14 mouse cellular contexts compared by ENCODE assay signal in the genomic region with DNA sequence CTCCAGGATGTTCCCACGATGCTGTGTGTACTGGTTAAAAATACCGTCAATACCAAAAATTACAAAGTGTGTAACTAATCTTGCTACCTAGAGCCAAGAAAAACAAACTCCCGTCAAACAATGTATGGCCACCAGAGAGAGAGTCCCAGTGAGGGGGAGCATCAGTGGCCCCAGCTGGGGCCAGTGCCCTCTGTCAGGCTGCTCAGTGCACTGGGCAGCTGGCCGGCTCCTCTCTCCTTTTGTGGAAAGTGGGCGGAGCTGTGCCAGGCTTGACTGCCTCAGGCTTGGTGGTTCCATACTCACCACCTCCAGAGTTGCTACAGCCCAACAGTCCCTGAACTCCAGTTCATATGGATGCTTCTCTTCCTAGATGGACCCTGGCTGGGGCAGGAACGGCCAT. TPM values are rescaled to one million over a fixed set of nuclear protein-coding genes. Genes with fewer than 3 reads are reported as not detected.
DNase-seq lines count a peak whose midpoint lies in the region; ATAC-seq and TF ChIP-seq lines count a peak whose summit lies in the region.
"Had no signal": no experiment of that assay in that cellular context is flagged by ENCODE, and none has a peak within 500 bp of the region (broad histone marks: within the 10 kb centered on the region; RNA-seq: fewer than 3 reads in every experiment).

No protein-coding gene starts in this region.

- no peak for TF ChIP-seq POLR2A in lung, adult 2 months (IDR thresholded peaks at IDR 0.05; ENCODE audit: borderline replicate concordance, extremely low read depth, low read depth, low read length)

- H3K4me1 ChIP-seq in embryonic facial prominence, embryonic 14.5 days (ENCODE audit: control insufficient read depth, insufficient read depth, low read length), result peaks cover 16% of the 10 kb centered on the region
- peaks cover 28% of the 10 kb centered on the region for H3K4me1 ChIP-seq in embryonic facial prominence, embryonic 10.5 days
- H3K4me1 ChIP-seq in lung, adult 2 months (ENCODE audit: control insufficient read depth, insufficient read depth, low read length), result no peaks in the 10 kb centered on the region; the same call in 1 of the 2 replicates

- no peak overlapping the region for H3K4me3 ChIP-seq in embryonic facial prominence, embryonic 14.5 days (ENCODE audit: low read depth, low read length)
- no peak overlapping the region for H3K4me3 ChIP-seq in embryonic facial prominence, embryonic 10.5 days
- no peak overlapping the region for H3K4me3 ChIP-seq in lung, adult 2 months (replicated peaks; ENCODE audit: extremely low read depth, low read depth, low read length)
- H3K4me3 ChIP-seq: forebrain, embryonic 13.5 days; layer of hippocampus, adult 2 months; megakaryocyte, embryonic 14.5 days had no signal

- H3K4me2 ChIP-seq in embryonic facial prominence, embryonic 14.5 days (ENCODE audit: low read depth, low read length), result no peak overlapping the region
- H3K4me2 ChIP-seq: forebrain, embryonic 13.5 days had no signal

- DNase-seq in embryonic facial prominence, embryonic 14.5 days (ENCODE audit: low spot score), result peak; percentile 19
- no peak for DNase-seq in embryonic facial prominence, embryonic 10.5 days (ENCODE audit: low spot score)
- peak; percentile 14 for DNase-seq in lung, postnatal 36 days
- no peak for DNase-seq in lung, adult 2 months
- DNase-seq in kidney, adult 8-10 months, result peak; percentile 8 to 34
- peak; percentile 58 for DNase-seq in retina, embryonic 14.5 days (ENCODE audit: low spot score)
- DNase-seq in spleen, postnatal 14 days (ENCODE audit: low spot score in 2 of 2), result no peak
- DNase-seq: adrenal gland, postnatal 10 days; cerebellum, adult 11 months; gastrocnemius, postnatal 25 days had no signal

- H3K27me3 ChIP-seq in embryonic facial prominence, embryonic 14.5 days (replicated peaks; ENCODE audit: control insufficient read depth, insufficient read depth, low read length), result no peaks in the 10 kb centered on the region
- H3K27me3 ChIP-seq in embryonic facial prominence, embryonic 10.5 days (replicated peaks; ENCODE audit: low read depth, poor library complexity, severe bottlenecking), result peaks cover 5% of the 10 kb centered on the region
- H3K27me3 ChIP-seq: forebrain, embryonic 13.5 days had no signal

- H3K9ac ChIP-seq in embryonic facial prominence, embryonic 14.5 days (ENCODE audit: low read depth, low read length), result no peak overlapping the region
- H3K9ac ChIP-seq: forebrain, embryonic 13.5 days had no signal

- no peak overlapping the region for H3K27ac ChIP-seq in embryonic facial prominence, embryonic 14.5 days (replicated peaks; ENCODE audit: low read depth, low read length)
- no peak overlapping the region for H3K27ac ChIP-seq in embryonic facial prominence, embryonic 10.5 days (replicated peaks)
- H3K27ac ChIP-seq: forebrain, embryonic 13.5 days; layer of hippocampus, adult 2 months had no signal

- H3K9me3 ChIP-seq in embryonic facial prominence, embryonic 14.5 days (ENCODE audit: control insufficient read depth, low read length), result no peaks in the 10 kb centered on the region
- H3K9me3 ChIP-seq in embryonic facial prominence, embryonic 10.5 days, result no peaks in the 10 kb centered on the region
- H3K9me3 ChIP-seq: forebrain, embryonic 13.5 days; megakaryocyte, embryonic 14.5 days had no signal

- no peak for ATAC-seq in embryonic facial prominence, embryonic 14.5 days (ENCODE audit: low read depth)
- no peak for ATAC-seq in CD4-positive, CD25-positive, alpha-beta regulatory T cell, adult 4 months
- ATAC-seq: forebrain, embryonic 13.5 days had no signal

- no peaks in the 10 kb centered on the region for H3K36me3 ChIP-seq in embryonic facial prominence, embryonic 14.5 days (ENCODE audit: control insufficient read depth, insufficient read depth, low read length)
- no peaks in the 10 kb centered on the region for H3K36me3 ChIP-seq in embryonic facial prominence, embryonic 10.5 days (replicated peaks)

- no peak for TF ChIP-seq CTCF in lung, adult 2 months (IDR thresholded peaks at IDR 0.05; ENCODE audit: insufficient read depth, low read length)

- 45% methylated on average over 6 of the region's 6 CpGs for WGBS in embryonic facial prominence, embryonic 14.5 days
- WGBS in embryonic facial prominence, embryonic 10.5 days, result 51% methylated on average over 6 of the region's 6 CpGs
- 41% methylated on average over 6 of the region's 6 CpGs for whole genome bisulfite sequencing in lung, adult 2 months

RNA-seq across cellular contexts. Expression of a gene that starts 53.8 kb away (rescaled TPM):
- 34.1 and 43.5 TPM in 2 replicates for polyA plus RNA-seq in embryonic facial prominence, embryonic 14.5 days (2014; fragmentation: Nextera tagmentation; extraction: Ambion mirVana)
- 30.2 and 32.2 TPM in 2 replicates for polyA plus RNA-seq in embryonic facial prominence, embryonic 10.5 days (2016; fragmentation: Nextera tagmentation; extraction: Ambion mirVana)
- polyA plus RNA-seq in lung, adult 2 months (2012; rRNA removed), result 9.0 and 22.0 TPM in 2 replicates
- 1 to 10 TPM in 1 of 2 experiments, under 1 TPM in 1; 0.36 to 1.5 TPM for polyA plus RNA-seq in CD4-positive, CD25-positive, alpha-beta regulatory T cell, adult 4 months (2017; shearing (Covaris generic))

RNA-seq across cellular contexts. Expression of a gene that starts 57.3 kb away (rescaled TPM):
- polyA plus RNA-seq in embryonic facial prominence, embryonic 14.5 days (2014; fragmentation: Nextera tagmentation; extraction: Ambion mirVana), result 2.4 and 2.6 TPM in 2 replicates
- polyA plus RNA-seq in embryonic facial prominence, embryonic 10.5 days (2016; fragmentation: Nextera tagmentation; extraction: Ambion mirVana), result 3.2 and 3.6 TPM in 2 replicates
- polyA plus RNA-seq in lung, adult 2 months (2012; rRNA removed), result 3.6 and 9.4 TPM in 2 replicates
- not detected for polyA plus RNA-seq in CD4-positive, CD25-positive, alpha-beta regulatory T cell, adult 4 months (2017; shearing (Covaris generic))

Comparison
In these comparisons a context has a peak if more than half of its experiments do, and no peak if none do; other contexts are left out.
1. DNase-seq: peak in embryonic facial prominence, embryonic 14.5 days (single experiment), lung, postnatal 36 days (single experiment), kidney, adult 8-10 months (2 of 2) and retina, embryonic 14.5 days (single experiment); none in embryonic facial prominence, embryonic 10.5 days (single experiment), lung, adult 2 months (single experiment) and spleen, postnatal 14 days (0 of 2).